25 mouse cellular contexts compared by ENCODE assay signal in the genomic region with DNA sequence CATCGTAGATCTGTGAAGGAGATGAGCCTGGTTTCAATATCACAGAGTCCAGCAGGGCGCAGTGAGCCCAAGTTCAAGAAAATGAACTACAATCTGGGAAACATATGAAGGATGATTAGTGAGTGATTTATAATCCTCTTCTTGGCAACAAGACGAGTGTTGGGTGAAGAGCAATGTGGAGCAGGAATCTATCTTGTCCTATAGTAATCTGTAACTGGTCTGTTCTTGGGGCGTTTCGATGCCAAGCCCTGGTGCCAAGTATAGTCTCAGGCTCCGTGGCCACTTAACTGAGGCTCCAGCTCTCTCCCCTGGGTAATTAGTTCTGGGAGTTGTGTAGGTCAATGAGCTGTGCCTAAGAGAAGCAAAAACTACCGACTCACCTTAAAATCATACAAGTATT.
"Had no signal": no experiment of that assay in that cellular context is flagged by ENCODE, and none has a peak within 500 bp of the region (broad histone marks: within the 10 kb centered on the region; RNA-seq: fewer than 3 reads in every experiment).

No protein-coding gene starts in this region.

- H3K9me3 ChIP-seq: embryonic facial prominence, embryonic 10.5 days; embryonic facial prominence, embryonic 12.5 days; embryonic facial prominence, embryonic 13.5 days; embryonic facial prominence, embryonic 15.5 days; forebrain, embryonic 10.5 days; forebrain, embryonic 12.5 days; forebrain, embryonic 13.5 days; forebrain, embryonic 15.5 days had no signal

- DNase-seq: cerebellum, adult 9-10 months; cerebellum, adult 9-11 months; cerebellum, postnatal 25 days; cerebellum, postnatal 36 days; embryo, embryonic 11 days; forebrain, postnatal 0 days; gastrocnemius, adult 2 months; gastrocnemius, postnatal 10 days; gastrocnemius, postnatal 14 days; gastrocnemius, postnatal 25 days; gastrocnemius, postnatal 36 days; heart, adult 11 months; heart, adult 18-20 months; heart, adult 2 months had no signal

- H3K27ac ChIP-seq: embryonic facial prominence, embryonic 10.5 days; embryonic facial prominence, embryonic 12.5 days; embryonic facial prominence, embryonic 13.5 days; embryonic facial prominence, embryonic 15.5 days; forebrain, embryonic 10.5 days; forebrain, embryonic 12.5 days; forebrain, embryonic 13.5 days; forebrain, embryonic 15.5 days; gastrocnemius, adult 2 months; heart, adult 2 months had no signal

- H3K9ac ChIP-seq: embryonic facial prominence, embryonic 12.5 days; embryonic facial prominence, embryonic 13.5 days; embryonic facial prominence, embryonic 15.5 days; forebrain, embryonic 12.5 days; forebrain, embryonic 13.5 days; forebrain, embryonic 15.5 days; forebrain, postnatal 0 days had no signal

- H3K4me3 ChIP-seq: embryonic facial prominence, embryonic 10.5 days; embryonic facial prominence, embryonic 12.5 days; embryonic facial prominence, embryonic 13.5 days; embryonic facial prominence, embryonic 15.5 days; erythroblast, embryonic 14.5 days; forebrain, embryonic 10.5 days; forebrain, embryonic 12.5 days; forebrain, embryonic 13.5 days; forebrain, embryonic 15.5 days; gastrocnemius, adult 2 months; heart, adult 2 months had no signal

- ATAC-seq: forebrain, embryonic 13.5 days; forebrain, embryonic 14.5 days; forebrain, embryonic 15.5 days; forebrain, embryonic 16.5 days; forebrain, postnatal 0 days had no signal

- H3K27me3 ChIP-seq: embryonic facial prominence, embryonic 12.5 days; embryonic facial prominence, embryonic 13.5 days; embryonic facial prominence, embryonic 15.5 days; forebrain, embryonic 12.5 days; forebrain, embryonic 13.5 days; forebrain, embryonic 15.5 days had no signal

- H3K4me2 ChIP-seq: embryonic facial prominence, embryonic 12.5 days; embryonic facial prominence, embryonic 13.5 days; embryonic facial prominence, embryonic 15.5 days; forebrain, embryonic 12.5 days; forebrain, embryonic 13.5 days; forebrain, embryonic 15.5 days had no signal

- H3K36me3 ChIP-seq: embryonic facial prominence, embryonic 10.5 days; embryonic facial prominence, embryonic 12.5 days; embryonic facial prominence, embryonic 13.5 days; embryonic facial prominence, embryonic 15.5 days; forebrain, embryonic 10.5 days; forebrain, embryonic 12.5 days; forebrain, embryonic 15.5 days had no signal

- H3K4me1 ChIP-seq: embryonic facial prominence, embryonic 12.5 days; forebrain, embryonic 10.5 days; forebrain, embryonic 12.5 days; forebrain, embryonic 13.5 days had no signal
